In the genomic region with DNA sequence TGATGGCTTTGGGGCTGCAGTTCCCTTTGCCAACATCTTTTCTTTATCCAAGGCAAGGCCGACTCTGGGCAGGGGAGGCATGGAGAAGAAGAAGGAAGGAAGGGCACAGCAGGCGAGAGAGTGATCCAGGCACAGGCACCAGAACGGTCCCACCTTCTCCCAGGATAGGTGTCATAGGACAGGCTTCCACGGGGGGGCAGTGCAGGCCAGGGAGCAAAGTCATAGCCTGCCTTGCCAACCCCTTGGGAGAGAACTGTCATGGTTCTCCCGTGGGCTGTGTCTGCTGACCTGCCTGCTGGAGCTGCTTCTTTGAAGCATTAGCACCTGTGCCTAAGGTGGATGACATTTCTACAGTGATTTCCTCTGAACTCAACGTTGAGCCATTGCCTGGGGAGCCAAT, we compare ENCODE assay signal across 8 mouse cellular contexts. TPM values are rescaled to one million over a fixed set of nuclear protein-coding genes. Genes with fewer than 3 reads are reported as not detected.
DNase-seq lines count a peak whose midpoint lies in the region; ATAC-seq lines count a peak whose summit lies in the region.

No protein-coding gene starts in this region.

- intact Hi-C loops in gastrocnemius, postnatal 14 days (cut with DNase I; ENCODE audit: low total_unique reads) = loop anchor here (2.0 to 10.0 kb wide), 2 partner anchors 79 to 179 kb away; no protein-coding TSS in a partner anchor
- intact Hi-C loops in left cerebral cortex, postnatal 14 days (cut with DNase I) = loop anchor here (2.0 kb wide), 1 partner anchor 81 kb away; no protein-coding TSS in a partner anchor

- H3K9ac ChIP-seq in intestine, embryonic 14.5 days (ENCODE audit: low read length) = no peak overlapping the region
- H3K9ac ChIP-seq in neural tube, embryonic 11.5 days (ENCODE audit: low read length) = no peak overlapping the region

- no peaks in the 10 kb centered on the region for H3K4me1 ChIP-seq in intestine, embryonic 14.5 days (replicated peaks; ENCODE audit: control insufficient read depth, insufficient read depth, low read length)
- H3K4me1 ChIP-seq in neural tube, embryonic 11.5 days (ENCODE audit: control insufficient read depth, insufficient read depth, low read length) = no peaks in the 10 kb centered on the region

- no peak overlapping the region for H3K27ac ChIP-seq in intestine, embryonic 14.5 days (ENCODE audit: low read depth)
- H3K27ac ChIP-seq in neural tube, embryonic 11.5 days (ENCODE audit: low read depth, low read length) = no peak overlapping the region

- WGBS in intestine, embryonic 14.5 days = 41% methylated on average over 6 of the region's 6 CpGs
- 48% methylated on average over 6 of the region's 6 CpGs for WGBS in neural tube, embryonic 11.5 days

- H3K36me3 ChIP-seq in intestine, embryonic 14.5 days (ENCODE audit: control insufficient read depth, insufficient read depth, low read length) = peaks cover 33% of the 10 kb centered on the region
- peaks cover 5% of the 10 kb centered on the region; the same call in 1 of the 2 replicates for H3K36me3 ChIP-seq in neural tube, embryonic 11.5 days (ENCODE audit: control insufficient read depth, insufficient read depth, low read length)

- ATAC-seq in common myeloid progenitor, adult 5-6 weeks (replicated peaks; ENCODE audit: low read depth, poor library complexity, severe bottlenecking) = peak; percentile 93
- no peak; the same call in 1 of the 2 replicates for ATAC-seq in intestine, embryonic 14.5 days (replicated peaks; ENCODE audit: low FRiP score, low TSS enrichment, low read depth)
- no peak for ATAC-seq in neural tube, embryonic 11.5 days (ENCODE audit: insufficient read depth, low FRiP score, low TSS enrichment)

- peak; percentile 14 for DNase-seq in 3134 (ENCODE audit: extremely low read depth, insufficient read length, low spot score)
- peak; percentile 80 to 93 for DNase-seq in adrenal gland, adult (ENCODE audit: inconsistent age in 2 of 2, low spot score in 1 of 2)
- DNase-seq in gastrocnemius, postnatal 14 days = peak; percentile 87
- peak; percentile 81 for DNase-seq in intestine, embryonic 14.5 days (ENCODE audit: low spot score)
- DNase-seq in left cerebral cortex, postnatal 14 days (ENCODE audit: low spot score in 2 of 2) = peak; percentile 75 to 80
- peak; percentile 29 for DNase-seq in neural tube, embryonic 11.5 days (ENCODE audit: low spot score)
- peak; percentile 20 to 49 for DNase-seq in thymus, postnatal 10 days (ENCODE audit: low spot score in 2 of 2)

- no peak overlapping the region for H3K4me2 ChIP-seq in intestine, embryonic 14.5 days (ENCODE audit: low read length)
- H3K4me2 ChIP-seq in neural tube, embryonic 11.5 days (ENCODE audit: low read depth) = no peak overlapping the region

- H3K9me3 ChIP-seq in intestine, embryonic 14.5 days (ENCODE audit: control insufficient read depth, low read length) = no peaks in the 10 kb centered on the region
- H3K9me3 ChIP-seq in neural tube, embryonic 11.5 days (ENCODE audit: control insufficient read depth, low read length) = no peaks in the 10 kb centered on the region

- no peaks in the 10 kb centered on the region for H3K27me3 ChIP-seq in intestine, embryonic 14.5 days (replicated peaks; ENCODE audit: control insufficient read depth, insufficient read depth, low read length)
- H3K27me3 ChIP-seq in neural tube, embryonic 11.5 days (ENCODE audit: control insufficient read depth, insufficient read depth, low read length) = no peaks in the 10 kb centered on the region

- no peak overlapping the region for H3K4me3 ChIP-seq in intestine, embryonic 14.5 days (ENCODE audit: low read depth, low read length)
- no peak overlapping the region for H3K4me3 ChIP-seq in neural tube, embryonic 11.5 days (ENCODE audit: low read depth, low read length)

RNA-seq across cellular contexts. Expression of a gene that starts 27.7 kb away (rescaled TPM):
- 19.8 and 20.3 TPM in 2 replicates for total RNA-seq in common myeloid progenitor, adult 5-6 weeks (2017)
- 10 to 100 TPM; 12.5 to 15.4 TPM for total RNA-seq in gastrocnemius, postnatal 14 days (2021)
- polyA plus RNA-seq in intestine, embryonic 14.5 days (2014; fragmentation: Nextera tagmentation; extraction: Ambion mirVana) = 24.2 and 27.2 TPM in 2 replicates
- 10 to 100 TPM; 22.4 to 24.5 TPM for total RNA-seq in left cerebral cortex, postnatal 14 days (2021)
- 30.8 and 35.5 TPM in 2 replicates for polyA plus RNA-seq in neural tube, embryonic 11.5 days (2014; fragmentation: Nextera tagmentation; extraction: Ambion mirVana)

Comparison
In these comparisons a context has a peak if more than half of its experiments do, and no peak if none do; other contexts are left out.
1. DNase-seq: peak in every context shown above with its lines; median percentile 87 in gastrocnemius, postnatal 14 days; 86 in adrenal gland, adult; 81 in intestine, embryonic 14.5 days; 78 in left cerebral cortex, postnatal 14 days; 34 in thymus, postnatal 10 days; 29 in neural tube, embryonic 11.5 days; 14 in 3134.